In genomic region chr13:98662173-98662675, GRCm38 (mm10) we compare ENCODE assay signal across 18 mouse cellular contexts. TPM values are rescaled to one million over a fixed set of nuclear protein-coding genes. Genes with fewer than 3 reads are reported as not detected.
"Had no signal": no experiment of that assay in that cellular context is flagged by ENCODE, and none has a peak within 500 bp of the region (broad histone marks: within the 10 kb centered on the region; RNA-seq: fewer than 3 reads in every experiment).

No protein-coding gene starts in this region.

- ATAC-seq: midbrain, embryonic 16.5 days had no signal

- H3K9me3 ChIP-seq: liver, embryonic 15.5 days; lung, embryonic 15.5 days; midbrain, embryonic 12.5 days; neural tube, embryonic 13.5 days; stomach, embryonic 15.5 days had no signal

- H3K4me1 ChIP-seq: liver, embryonic 15.5 days; lung, embryonic 15.5 days; midbrain, embryonic 12.5 days; neural tube, embryonic 13.5 days; stomach, embryonic 15.5 days had no signal

- H3K36me3 ChIP-seq: limb, embryonic 13.5 days; liver, embryonic 15.5 days; lung, embryonic 15.5 days; midbrain, embryonic 12.5 days; neural tube, embryonic 13.5 days; stomach, embryonic 15.5 days had no signal

- H3K9ac ChIP-seq: limb, embryonic 13.5 days; liver, embryonic 15.5 days; lung, embryonic 15.5 days; midbrain, embryonic 12.5 days; neural tube, embryonic 13.5 days; stomach, embryonic 15.5 days had no signal

- DNase-seq: kidney, postnatal 36 days; left cerebral cortex, postnatal 4 days; lung, postnatal 14 days; retina, postnatal 1 day; right cerebral cortex, postnatal 4 days; thymus, postnatal 4 days had no signal

- H3K27ac ChIP-seq: limb, embryonic 13.5 days; liver, embryonic 15.5 days; lung, embryonic 15.5 days; macrophage; midbrain, embryonic 12.5 days; neural tube, embryonic 13.5 days; stomach, embryonic 15.5 days had no signal

- H3K27me3 ChIP-seq: limb, embryonic 13.5 days; liver, embryonic 15.5 days; lung, embryonic 15.5 days; midbrain, embryonic 12.5 days; neural tube, embryonic 13.5 days; stomach, embryonic 15.5 days had no signal

- H3K4me2 ChIP-seq: limb, embryonic 13.5 days; liver, embryonic 15.5 days; lung, embryonic 15.5 days; midbrain, embryonic 12.5 days; neural tube, embryonic 13.5 days; stomach, embryonic 15.5 days had no signal

- H3K4me3 ChIP-seq: limb, embryonic 13.5 days; liver, embryonic 15.5 days; lung, embryonic 15.5 days; midbrain, embryonic 12.5 days; neural tube, embryonic 13.5 days; stomach, embryonic 15.5 days had no signal

RNA-seq across cellular contexts. Expression of gene Tmem174, which starts 25.0 kb away (rescaled TPM):
- total RNA-seq: layer of hippocampus, postnatal 14 days; left cerebral cortex, postnatal 10 days; left cerebral cortex, postnatal 4 days; liver, adult 2 months; megakaryocyte-erythroid progenitor cell, adult 5-6 weeks had no signal
- polyA plus RNA-seq: limb, embryonic 13.5 days; liver, adult 2 months; liver, embryonic 15.5 days; macrophage; midbrain, embryonic 12.5 days; midbrain, embryonic 16.5 days; neural tube, embryonic 13.5 days; stomach, embryonic 15.5 days had no signal

RNA-seq across cellular contexts. Expression of gene Tmem171, which starts 32.4 kb away (rescaled TPM):
- total RNA-seq: liver, adult 2 months; megakaryocyte-erythroid progenitor cell, adult 5-6 weeks had no signal
- polyA plus RNA-seq: midbrain, embryonic 12.5 days; midbrain, embryonic 16.5 days; neural tube, embryonic 13.5 days had no signal
